Mouse (Mus musculus) testis, postnatal 10 days (tissue): ENCODE measurements around the gene Olfr392.

Experiments
- DNase-seq: peaks from one replicate; pipeline ENCODE4 v3.0.0; 2021; ENCODE audit warnings: low spot score

The Olfr392 gene

DNA sequence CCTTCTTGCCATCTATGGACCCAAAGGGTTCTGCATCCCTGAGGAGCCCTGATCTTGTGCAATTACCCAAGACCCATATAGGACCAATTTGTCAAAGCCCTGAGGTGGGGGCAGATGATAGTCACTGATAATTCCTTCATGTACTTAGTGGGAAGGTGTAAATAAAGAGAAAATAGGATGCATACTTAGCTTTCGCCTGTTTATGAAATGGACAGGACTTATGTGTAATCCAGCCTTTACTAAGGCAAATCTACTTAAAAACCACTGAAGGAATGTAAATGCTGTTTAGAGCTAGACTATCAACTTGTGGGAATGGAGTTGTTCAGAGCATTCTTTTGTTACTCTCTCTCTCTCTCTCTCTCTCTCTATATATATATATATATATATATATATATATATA is at the start of gene Olfr392:
Olfr392 (minus strand) TSS at position 101 of the 400 bp plus-strand sequence.
- DNase-seq: no peak

DNA sequence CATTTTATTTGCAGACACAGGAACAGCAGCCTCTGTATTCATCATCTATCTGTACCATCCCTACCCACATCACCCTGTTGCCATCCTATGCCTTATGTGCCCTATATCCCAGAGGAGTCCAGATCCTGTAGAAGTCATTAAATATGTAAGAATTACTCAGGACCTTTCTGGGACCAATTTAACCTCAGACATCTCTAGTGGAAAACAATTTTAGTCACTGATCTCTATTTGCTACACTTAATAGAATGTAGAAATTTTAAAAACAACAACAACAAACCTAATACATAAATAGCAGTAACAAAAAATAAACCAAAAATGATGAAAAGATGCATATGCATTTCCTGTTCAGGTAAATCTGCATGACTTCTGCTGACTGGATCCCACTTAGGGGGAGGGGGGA is 34.5 kb upstream of the Olfr392 start, which contains the start of gene Olfr393:
Olfr393 (minus strand) TSS at position 101 of the 400 bp plus-strand sequence.
- DNase-seq: no peak

DNA sequence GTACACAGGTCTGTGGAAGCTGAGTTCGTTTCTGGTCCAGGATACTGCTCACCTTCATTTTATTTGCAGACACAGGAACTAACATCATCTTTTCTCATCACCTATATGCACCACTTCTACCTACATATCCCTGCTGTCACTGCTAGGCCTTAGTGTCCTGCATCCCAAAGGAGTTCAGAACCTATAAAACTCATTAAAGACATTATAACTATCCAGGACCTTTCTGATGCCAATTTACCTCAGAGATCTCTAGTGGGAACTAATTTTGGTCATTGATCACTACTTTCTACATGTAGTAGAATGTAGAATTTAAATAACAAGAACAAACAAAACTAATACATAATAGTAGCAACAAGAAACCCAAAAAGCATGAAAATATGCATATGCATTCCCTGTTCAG is 13.9 kb downstream of the Olfr392 start, which contains the start of gene Olfr391-ps:
Olfr391-ps (minus strand) TSS at position 101 of the 400 bp plus-strand sequence.
- no peak for DNase-seq

DNA sequence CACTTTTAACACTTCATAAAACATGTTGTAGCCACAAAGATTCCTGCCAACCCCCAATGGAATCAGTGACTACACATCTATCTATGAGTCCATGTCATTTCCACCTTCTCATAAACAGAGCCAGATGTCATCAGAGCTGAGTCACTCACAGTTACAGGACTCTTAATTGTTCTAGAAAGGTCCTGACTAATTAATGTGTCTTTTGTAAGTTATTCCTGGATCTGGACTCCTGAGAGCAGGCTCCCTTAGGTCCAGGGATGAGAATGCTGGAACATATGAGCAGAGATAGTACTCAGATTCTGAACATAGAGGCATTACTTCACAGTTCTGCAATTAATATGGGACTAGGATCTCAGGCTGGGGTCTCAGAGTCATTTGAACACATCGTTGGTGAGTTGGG is 34.2 kb downstream of the Olfr392 start, which contains the start of gene Olfr390:
Olfr390 (plus strand) TSS at position 301 of the 400 bp plus-strand sequence.
- DNase-seq: no peak

DNA sequence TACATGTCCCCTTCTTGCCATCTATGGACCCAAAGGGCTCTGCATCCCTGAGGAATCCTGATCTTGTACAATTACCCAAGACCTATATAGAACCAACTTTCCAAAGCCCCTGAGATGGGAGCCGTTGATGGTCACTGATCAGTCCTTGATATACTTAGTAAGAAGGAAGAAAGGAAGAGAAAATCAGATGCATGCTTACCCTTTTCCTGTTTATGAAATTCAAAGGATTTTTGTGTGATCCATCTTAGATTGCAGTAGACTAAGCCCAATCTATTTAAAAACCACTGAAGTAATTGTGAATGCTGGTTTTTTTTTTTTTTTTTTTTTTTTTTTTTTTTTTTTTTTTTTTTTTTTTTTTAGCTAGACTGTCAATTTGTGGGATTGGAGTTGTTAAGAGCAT is 36.2 kb downstream of the Olfr392 start, which contains the start of gene Olfr389:
Olfr389 (minus strand) TSS at position 101 of the 400 bp plus-strand sequence.
- DNase-seq: no peak
